Mouse (Mus musculus): ENCODE measurements around the gene Arhgap10.

Gene Arhgap10

GRCm38 (mm10) chr8:77288492-77288891 is 229.3 kb downstream of the Arhgap10 start:
- DNase-seq (ENCODE audit: low spot score in 2 of 2) = no peak

- DNase-seq (ENCODE audit: low spot score in 2 of 2) = no peak
Observed at GRCm38 (mm10) chr8:77288065-77288464, 229.7 kb downstream of the Arhgap10 start.

- DNase-seq (ENCODE audit: low spot score in 2 of 2) = no peak
Observed at GRCm38 (mm10) chr8:77284473-77284872, 233.3 kb downstream of the Arhgap10 start.

GRCm38 (mm10) chr8:77282605-77283236 is 235.0 kb downstream of the Arhgap10 start:
- DNase-seq (ENCODE audit: low spot score in 2 of 2) = no peak

GRCm38 (mm10) chr8:77279977-77280376 is 237.8 kb downstream of the Arhgap10 start:
- DNase-seq (ENCODE audit: low spot score in 2 of 2) = no peak

GRCm38 (mm10) chr8:77278246-77278645 is 239.5 kb downstream of the Arhgap10 start:
- DNase-seq (ENCODE audit: low spot score in 2 of 2) = no peak

GRCm38 (mm10) chr8:77276827-77277226 is 240.9 kb downstream of the Arhgap10 start:
- peak; percentile 14 to 52 for DNase-seq (ENCODE audit: low spot score in 2 of 2)

GRCm38 (mm10) chr8:77275571-77275970 is 242.2 kb downstream of the Arhgap10 start:
- DNase-seq (ENCODE audit: low spot score in 2 of 2) = no peak

- DNase-seq (ENCODE audit: low spot score in 2 of 2) = no peak
Observed at GRCm38 (mm10) chr8:77272136-77272535, 245.6 kb downstream of the Arhgap10 start.

- no peak for DNase-seq (ENCODE audit: low spot score in 2 of 2)
Observed at GRCm38 (mm10) chr8:77267941-77268405, 249.8 kb downstream of the Arhgap10 start.

GRCm38 (mm10) chr8:77262216-77263009 is 255.3 kb downstream of the Arhgap10 start:
- peak in 1 of 2 experiments; percentile 15 for DNase-seq (ENCODE audit: low spot score in 2 of 2)

GRCm38 (mm10) chr8:77261215-77261614 is 256.5 kb downstream of the Arhgap10 start:
- DNase-seq (ENCODE audit: low spot score in 2 of 2) = no peak

- no peak for DNase-seq (ENCODE audit: low spot score in 2 of 2)
Observed at GRCm38 (mm10) chr8:77257085-77257451, 260.7 kb downstream of the Arhgap10 start.

GRCm38 (mm10) chr8:77256450-77257084 is 261.2 kb downstream of the Arhgap10 start:
- no peak for DNase-seq (ENCODE audit: low spot score in 2 of 2)

- DNase-seq (ENCODE audit: low spot score in 2 of 2) = no peak
Observed at GRCm38 (mm10) chr8:77254466-77254865, 263.3 kb downstream of the Arhgap10 start.

- DNase-seq (ENCODE audit: low spot score in 2 of 2) = no peak
Observed at GRCm38 (mm10) chr8:77251134-77251533, 266.6 kb downstream of the Arhgap10 start.

GRCm38 (mm10) chr8:77250094-77250493 is 267.7 kb downstream of the Arhgap10 start:
- DNase-seq (ENCODE audit: low spot score in 2 of 2) = no peak

- DNase-seq (ENCODE audit: low spot score in 2 of 2) = no peak
Observed at GRCm38 (mm10) chr8:77241381-77241780, 276.4 kb downstream of the Arhgap10 start.

- DNase-seq (ENCODE audit: low spot score in 2 of 2) = no peak
Observed at GRCm38 (mm10) chr8:77239462-77239861, 278.3 kb downstream of the Arhgap10 start.

- peak in 1 of 2 experiments; percentile 36 for DNase-seq (ENCODE audit: low spot score in 2 of 2)
Observed at GRCm38 (mm10) chr8:77236701-77237100, 281.1 kb downstream of the Arhgap10 start.

- no peak for DNase-seq (ENCODE audit: low spot score in 2 of 2)
Observed at GRCm38 (mm10) chr8:77232411-77232810, 285.3 kb downstream of the Arhgap10 start.

- DNase-seq (ENCODE audit: low spot score in 2 of 2) = no peak
Observed at GRCm38 (mm10) chr8:77231834-77232233, 285.9 kb downstream of the Arhgap10 start.

- DNase-seq (ENCODE audit: low spot score in 2 of 2) = no peak
Observed at GRCm38 (mm10) chr8:77231211-77231610, 286.5 kb downstream of the Arhgap10 start.

All from urinary bladder, postnatal 36 days (tissue).